Mouse (Mus musculus) liver, embryonic 14.5 days (tissue): ENCODE measurements at regions not wholly inside any gene's neighbourhood (a gene's known extent, or its start where the extent isn't known, plus 50 kb on each side); places are given as distances from the start of the nearest gene placed in this dataset.

ENCODE experiments used
- ATAC-seq: fragments of 200-750 bp; cut with Nextera tagmentation; 2 replicates; pipeline ENCODE4 v1.8.0; 2017; ENCODE audit warnings: moderate number of reproducible peaks, mild to moderate bottlenecking, moderate library complexity; ENCODE audit not compliant: insufficient read depth
- DNase-seq, 3 experiments: peaks; one replicate each; pipeline ENCODE4 v3.0.0-alpha.2; 2012 to 2013; ENCODE audit warnings: low read depth in 3 of 3, low spot score in 3 of 3
- H3K27ac ChIP-seq: fragments of 300-500 bp; sonication (generic); 2 replicates; pipeline ENCODE4 v1.5.1; 2014; ENCODE audit warnings: moderate library complexity, mild to moderate bottlenecking, control low read depth, inconsistent platforms
- H3K27me3 ChIP-seq: fragments of 300-500 bp; sonication (generic); 2 replicates; pipeline ENCODE4 v1.6.1; 2014; ENCODE audit warnings: mild to moderate bottlenecking, low read length, moderate library complexity; ENCODE audit not compliant: control insufficient read depth, insufficient read depth
- H3K36me3 ChIP-seq: fragments of 300-500 bp; sonication (generic); replicated peaks from 2 replicates; pipeline ENCODE4 v1.6.1; 2014; ENCODE audit warnings: low read depth; ENCODE audit not compliant: control insufficient read depth, insufficient read depth
- H3K4me1 ChIP-seq, 2 experiments: fragments of 200-500 bp in 1 of 2; fragments of 300-500 bp in 1 of 2; sonication (generic) in 1 of 2; replicated peaks; 2 replicates each; pipeline ENCODE4 v1.6.1; 2012 to 2014; ENCODE audit warnings: antibody characterized with exemption in 1 of 2, inconsistent platforms in 1 of 2, low read length in 1 of 2; ENCODE audit not compliant: control insufficient read depth in 2 of 2, insufficient read depth in 2 of 2
- H3K4me2 ChIP-seq: fragments of 300-500 bp; sonication (generic); 2 replicates; pipeline ENCODE4 v1.6.1; 2014; ENCODE audit warnings: low read depth, mild to moderate bottlenecking, control low read depth, moderate library complexity
- H3K4me3 ChIP-seq, 2 experiments: fragments of 200-500 bp in 1 of 2; fragments of 300-500 bp in 1 of 2; sonication (generic) in 1 of 2; 2 replicates each; pipeline ENCODE4 v1.5.1; 2012 to 2014; ENCODE audit warnings: low read depth in 2 of 2, low read length in 2 of 2, mild to moderate bottlenecking in 2 of 2, control low read depth in 1 of 2, inconsistent platforms in 1 of 2, moderate library complexity in 1 of 2; ENCODE audit not compliant: insufficient read depth in 1 of 2
- H3K9ac ChIP-seq: fragments of 300-500 bp; sonication (generic); replicated peaks from 2 replicates; pipeline ENCODE4 v1.6.1; 2014; ENCODE audit warnings: mild to moderate bottlenecking, control low read depth, moderate library complexity
- H3K9me3 ChIP-seq: fragments of 300-500 bp; sonication (generic); 2 replicates; pipeline ENCODE4 v1.6.1; 2016; ENCODE audit warnings: low read length, mixed read lengths; ENCODE audit not compliant: control insufficient read depth
- CTCF ChIP-seq: IDR thresholded peaks from 2 replicates; pipeline ENCODE4 v1.5.1; 2016; ENCODE audit warnings: antibody characterized with exemption, low read depth, control low read depth
- EP300 ChIP-seq: IDR thresholded peaks from 2 replicates; pipeline ENCODE4 v1.6.1; 2016; ENCODE audit warnings: antibody characterized with exemption, low read depth
- WGBS: fragments of 180-500 bp; shearing (Covaris S2); extraction: QIAGEN DNeasy Blood & Tissue Kit; methylation state at CpG from one replicate; pipeline ENCODE4 v1.1.7; 2014; ENCODE audit not compliant: insufficient replicate concordance; 5-methylcytosine and 5-hydroxymethylcytosine counted together

GRCm38 (mm10) chr9:90827474-90827873 is 534.7 kb upstream of the Zic4 start:
- Histone ChIP-seq H3K27ac (no peak overlapping the region), H3K4me3 (no peak overlapping the region), H3K36me3 (no peaks in the 10 kb centered on the region), H3K4me2 (no peak overlapping the region), H3K27me3 (no peaks in the 10 kb centered on the region), H3K4me1 (no peaks in the 10 kb centered on the region), H3K9me3 (no peaks in the 10 kb centered on the region), H3K9ac (no peak overlapping the region)
- TF ChIP-seq CTCF (no peak), EP300 (no peak)
- no peak for DNase-seq
- no peak for ATAC-seq
- 51% methylated on average over 3 of the region's 3 CpGs for WGBS

GRCm38 (mm10) chr9:90828701-90829100 is 533.5 kb upstream of the Zic4 start:
- no peaks in the 10 kb centered on the region for H3K9me3 ChIP-seq
- no peak overlapping the region for H3K4me2 ChIP-seq
- H3K36me3 ChIP-seq = no peaks in the 10 kb centered on the region
- no peaks in the 10 kb centered on the region for H3K27me3 ChIP-seq
- no peaks in the 10 kb centered on the region for H3K4me1 ChIP-seq
- H3K9ac ChIP-seq = no peak overlapping the region
- no peak for DNase-seq
- ATAC-seq = no peak
- H3K27ac ChIP-seq = no peak overlapping the region
- H3K4me3 ChIP-seq = no peak overlapping the region
- 52% methylated on average over 5 of the region's 5 CpGs for WGBS
- TF ChIP-seq EP300 (no peak), CTCF (no peak)

- Histone ChIP-seq H3K4me2 (no peak overlapping the region), H3K4me1 (no peaks in the 10 kb centered on the region), H3K4me3 (no peak overlapping the region), H3K9me3 (no peaks in the 10 kb centered on the region), H3K9ac (no peak overlapping the region), H3K36me3 (no peaks in the 10 kb centered on the region), H3K27ac (no peak overlapping the region), H3K27me3 (no peaks in the 10 kb centered on the region)
- ATAC-seq (no peak), DNase-seq (no peak)
- WGBS = 60% methylated on average over 4 of the region's 4 CpGs
- no peak for TF ChIP-seq CTCF
- no peak for TF ChIP-seq EP300
Measured at GRCm38 (mm10) chr9:90830704-90831103, 531.5 kb upstream of the Zic4 start.

- no peaks in the 10 kb centered on the region for H3K36me3 ChIP-seq
- no peak for TF ChIP-seq CTCF
- no peak for TF ChIP-seq EP300
- DNase-seq (no peak), ATAC-seq (no peak)
- H3K4me2 ChIP-seq = no peak overlapping the region
- H3K4me1 ChIP-seq = no peaks in the 10 kb centered on the region
- H3K27ac ChIP-seq = no peak overlapping the region
- 14% methylated on average over 3 of the region's 3 CpGs for WGBS
- no peaks in the 10 kb centered on the region for H3K27me3 ChIP-seq
- H3K9ac ChIP-seq = no peak overlapping the region
- no peak overlapping the region for H3K4me3 ChIP-seq
- H3K9me3 ChIP-seq = no peaks in the 10 kb centered on the region
Measured at GRCm38 (mm10) chr9:90833743-90834539, 528.3 kb upstream of the Zic4 start.

- ATAC-seq (no peak), DNase-seq (no peak)
- H3K4me1 ChIP-seq = no peaks in the 10 kb centered on the region
- no peaks in the 10 kb centered on the region for H3K36me3 ChIP-seq
- TF ChIP-seq EP300 (no peak), CTCF (no peak)
- H3K9me3 ChIP-seq = no peaks in the 10 kb centered on the region
- no peak overlapping the region for H3K27ac ChIP-seq
- no peak overlapping the region for H3K4me2 ChIP-seq
- no peaks in the 10 kb centered on the region for H3K27me3 ChIP-seq
- WGBS = 60% methylated on average over 6 of the region's 6 CpGs
- H3K4me3 ChIP-seq = no peak overlapping the region
- H3K9ac ChIP-seq = no peak overlapping the region
Measured at GRCm38 (mm10) chr9:90838184-90838926, 523.9 kb upstream of the Zic4 start.
